Mouse (Mus musculus): ENCODE data around the gene Mrpl46.

GRCm38 (mm10) chr7:78743731-78744385, 39.5 kb downstream of the Mrpl46 start:
- TF ChIP-seq POLR2AphosphoS2 (IDR thresholded peaks at IDR 0.05; ENCODE audit: insufficient read length, low read depth) (no peak), POLR2A (IDR thresholded peaks at IDR 0.05; ENCODE audit: insufficient read length, low read depth) (no peak)
